Mouse (Mus musculus) megakaryocyte, embryonic 14.5 days (primary cell): ENCODE measurements around the gene Omp.

Source experiments
- FLI1 ChIP-seq: IDR thresholded peaks from 2 replicates; pipeline ENCODE4 v1.6.1; 2012; ENCODE audit warnings: low read length, inconsistent platforms, mixed read lengths
- GATA1 ChIP-seq: IDR thresholded peaks from 3 replicates; pipeline ENCODE4 v1.6.1; 2012; ENCODE audit warnings: mixed read lengths, low read length, inconsistent platforms, borderline replicate concordance

DNA sequence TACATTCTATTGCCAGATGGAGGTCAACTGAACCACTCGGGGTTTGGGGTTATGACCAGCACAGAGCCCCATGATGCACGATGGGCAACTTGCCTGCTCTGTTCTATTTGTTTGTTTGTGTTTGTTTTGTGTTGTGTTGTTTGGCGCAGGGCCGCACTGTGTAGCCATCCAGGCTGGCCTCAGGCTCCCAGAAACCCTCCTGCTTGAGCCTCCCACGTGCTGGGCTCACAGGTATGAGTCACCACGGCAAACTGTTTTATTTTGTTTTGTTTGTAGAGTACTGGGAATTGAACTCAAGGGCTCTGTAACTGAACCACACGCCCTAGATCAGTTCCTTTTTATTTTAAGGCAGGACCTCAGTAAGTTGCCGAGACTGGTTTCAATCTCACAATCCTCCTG is 1.1 kb upstream of the Omp start:
- TF ChIP-seq GATA1: no peak
- TF ChIP-seq FLI1: no peak
